Mouse (Mus musculus): ENCODE measurements around the gene Olfr10.

Gene Olfr10

DNA sequence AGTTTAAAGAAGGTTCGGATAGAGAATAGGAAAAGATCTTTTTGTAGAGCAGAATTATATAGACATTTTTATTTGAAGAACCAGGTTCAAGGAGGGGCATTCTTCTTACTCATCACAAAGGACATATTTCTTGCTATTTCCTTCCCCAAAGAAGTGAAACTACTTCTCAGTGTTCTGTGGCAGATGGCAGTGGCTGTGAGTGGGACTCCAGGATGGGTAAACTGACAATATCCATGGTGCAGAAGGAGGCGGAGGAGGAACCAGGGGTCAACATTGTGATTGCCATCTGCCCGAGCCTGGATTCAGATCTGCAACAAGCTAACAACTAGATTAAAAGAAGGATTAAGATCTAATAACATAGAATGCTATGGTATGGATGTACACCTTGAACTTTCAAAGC lies 22.2 kb downstream of the Olfr10 start:
- DNase-seq: no peak

DNA sequence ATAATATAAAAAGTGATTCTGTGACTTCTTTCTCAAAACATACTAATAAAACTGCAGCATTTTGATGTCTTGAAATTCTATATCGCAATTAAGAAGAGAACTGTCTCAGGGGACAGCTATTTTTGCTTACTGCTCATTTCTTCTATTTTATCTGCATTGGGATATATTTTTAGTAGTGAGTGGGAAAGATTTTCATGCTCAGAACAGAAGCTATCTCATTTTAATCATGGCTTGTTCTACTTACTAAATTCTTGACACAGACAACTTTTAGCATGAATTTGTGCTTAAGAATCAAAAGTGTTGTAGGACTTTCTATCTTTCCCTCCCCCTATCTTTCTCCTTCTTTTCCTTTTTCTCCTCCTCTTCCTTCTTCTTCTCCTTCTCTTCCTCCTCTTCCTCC lies 25.1 kb downstream of the Olfr10 start:
- DNase-seq: no peak

DNA sequence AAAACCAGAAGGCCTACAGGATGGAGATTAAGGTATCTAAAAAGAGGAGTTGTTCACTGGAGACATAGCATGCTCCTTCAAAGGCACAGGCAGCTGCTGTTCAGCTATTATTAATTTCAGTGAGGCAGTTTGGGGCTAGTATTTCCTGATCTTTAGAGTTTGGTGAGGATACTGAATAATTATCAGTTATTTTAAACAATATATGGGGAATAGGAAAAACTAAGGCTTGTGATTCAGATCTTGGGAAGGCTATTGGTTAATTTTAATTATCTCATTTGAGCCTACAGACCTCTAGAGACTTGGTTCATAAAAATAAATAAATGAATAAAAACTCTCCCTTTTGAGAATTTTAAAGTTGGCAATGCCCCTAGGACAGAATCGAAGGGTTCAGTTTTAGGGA lies 30.3 kb downstream of the Olfr10 start, which contains the start of gene Olfr1390:
Gene Olfr1390 (plus strand): TSS at position 301 of the 400 bp plus-strand sequence.
- no peak for DNase-seq

DNA sequence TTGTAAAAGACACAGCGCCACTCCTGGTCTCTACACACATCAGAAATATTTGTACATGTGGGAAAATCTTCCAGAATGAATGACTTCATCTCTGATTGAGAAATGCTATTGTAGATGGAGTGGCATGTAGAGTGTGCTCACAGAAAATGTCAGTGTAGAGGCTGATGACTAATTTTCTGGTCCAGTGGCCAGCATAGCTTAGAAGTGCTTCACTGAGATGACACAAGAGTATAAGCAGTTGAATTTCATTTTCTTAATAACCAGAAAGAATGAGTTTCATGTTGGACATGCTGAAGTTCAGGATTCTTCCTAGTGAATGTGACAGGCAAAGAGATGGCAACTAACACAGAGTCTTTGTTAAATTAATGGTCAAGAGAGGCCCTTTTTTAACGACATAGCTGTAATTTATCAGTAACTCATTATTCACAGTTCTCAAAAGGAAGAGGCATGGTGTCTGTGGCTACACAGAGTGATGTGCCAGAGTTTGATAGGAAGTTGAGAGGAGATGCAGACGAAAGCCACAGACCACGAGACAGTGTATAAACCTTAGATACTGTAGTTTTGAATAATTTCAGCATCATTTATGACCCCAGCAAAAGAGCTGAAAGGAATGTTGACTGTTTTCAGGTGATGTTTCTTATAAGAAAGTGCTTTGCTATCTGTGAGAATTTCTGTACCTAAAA lies 32.8 kb downstream of the Olfr10 start:
- no peak for DNase-seq
